Mouse (Mus musculus): ENCODE measurements around the gene Gm10382. TPM values are rescaled to one million over a fixed set of nuclear protein-coding genes. Genes with fewer than 3 reads are reported as not detected.

Gm10382 gene
- polyA plus RNA-seq, 1 experiment = 0.53 TPM

DNA sequence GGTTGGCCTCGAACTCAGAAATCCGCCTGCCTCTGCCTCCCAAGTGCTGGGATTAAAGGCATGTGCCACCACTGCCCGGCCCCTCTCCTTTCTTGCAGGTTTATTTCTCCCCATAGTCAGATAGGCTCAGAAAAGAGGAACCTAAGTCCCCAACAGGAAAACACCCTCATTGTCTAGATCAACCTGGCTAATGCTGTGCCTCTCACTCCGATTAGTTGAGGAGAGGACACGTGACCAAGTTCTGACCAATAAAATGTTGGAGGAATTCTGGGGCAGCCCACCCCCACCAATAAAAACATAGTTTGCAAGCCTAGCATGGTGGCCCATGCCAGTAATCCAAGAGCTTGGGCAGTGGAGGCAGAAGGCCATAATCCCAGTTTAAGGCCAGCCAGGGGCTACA lies 37.2 kb upstream of the Gm10382 start:
- H3K27me3 ChIP-seq (replicated peaks) = peaks cover 32% of the 10 kb centered on the region
- TF ChIP-seq FLI1 (IDR thresholded peaks at IDR 0.05; ENCODE audit: low read length) = no peak
- TF ChIP-seq GATA1 (IDR thresholded peaks at IDR 0.05; ENCODE audit: borderline replicate concordance, low read length) = no peak
- H3K4me1 ChIP-seq = peaks cover 63% of the 10 kb centered on the region
- no peaks in the 10 kb centered on the region for H3K36me3 ChIP-seq (replicated peaks; ENCODE audit: low read length)
- peaks cover 16% of the 10 kb centered on the region for H3K9me3 ChIP-seq
- H3K4me3 ChIP-seq (replicated peaks) = no peak overlapping the region

DNA sequence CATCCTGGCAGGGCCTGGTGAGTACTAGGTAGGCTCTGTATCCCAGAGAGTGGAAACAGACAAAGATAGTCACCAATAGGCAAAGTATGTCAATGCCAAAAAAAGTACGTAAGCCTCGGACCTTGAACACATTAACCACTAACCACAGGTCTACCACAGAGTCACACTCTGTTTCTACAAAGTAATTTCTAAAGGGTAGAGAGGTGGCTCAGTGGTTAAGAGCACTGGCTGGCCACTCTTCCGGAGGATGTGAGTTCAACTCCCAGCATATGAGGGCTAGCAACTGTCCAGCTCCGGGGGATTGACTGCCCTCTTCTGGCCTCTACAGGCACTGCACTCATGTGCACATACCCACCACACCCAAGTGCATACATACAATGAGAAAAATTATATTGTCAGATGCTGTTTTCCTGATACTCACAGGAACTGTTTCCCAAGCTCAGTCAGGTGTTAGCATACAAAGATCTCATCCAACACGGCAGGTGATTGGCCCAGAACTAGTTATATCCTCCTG lies 36.3 kb upstream of the Gm10382 start:
- no peak overlapping the region for H3K4me3 ChIP-seq (replicated peaks)
- H3K9me3 ChIP-seq = peaks cover 16% of the 10 kb centered on the region
- no peaks in the 10 kb centered on the region for H3K36me3 ChIP-seq (replicated peaks; ENCODE audit: low read length)
- TF ChIP-seq GATA1 (IDR thresholded peaks at IDR 0.05; ENCODE audit: borderline replicate concordance, low read length) (no peak), FLI1 (IDR thresholded peaks at IDR 0.05; ENCODE audit: low read length) (no peak)
- H3K27me3 ChIP-seq (replicated peaks) = peaks cover 32% of the 10 kb centered on the region
- peaks cover 63% of the 10 kb centered on the region for H3K4me1 ChIP-seq

DNA sequence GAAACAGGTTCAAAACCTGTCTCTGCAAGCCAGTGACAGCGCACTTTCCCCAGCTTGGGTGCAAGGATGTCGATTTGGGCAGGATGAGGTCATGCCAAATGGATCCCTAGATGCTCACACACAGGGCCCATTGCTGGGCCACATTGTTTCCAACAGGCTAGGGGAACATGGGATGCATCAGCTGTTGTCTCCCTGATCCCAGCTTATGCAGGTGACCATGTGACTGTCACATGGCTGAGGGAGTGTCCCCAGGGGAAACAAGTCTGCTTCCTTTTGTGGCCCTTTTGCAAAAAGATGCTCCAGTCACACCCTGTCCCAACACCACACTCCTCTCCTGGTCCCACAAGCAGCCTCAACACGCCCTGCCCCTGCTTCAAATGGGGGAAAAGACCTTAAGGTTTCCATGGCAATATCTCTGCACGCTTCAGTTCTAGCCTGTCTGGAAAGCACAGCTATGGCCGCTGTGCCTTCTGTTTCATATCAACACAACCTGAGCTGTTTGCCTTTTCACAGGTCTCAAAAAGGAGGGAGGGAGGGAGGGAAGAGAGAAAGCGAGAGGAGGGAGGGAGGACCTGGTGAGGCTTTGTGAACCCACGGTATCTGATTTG lies 34.1 kb upstream of the Gm10382 start:
- Histone ChIP-seq H3K4me1 (peaks cover 48% of the 10 kb centered on the region), H3K4me3 (replicated peaks) (no peak overlapping the region), H3K27me3 (replicated peaks) (peaks cover 30% of the 10 kb centered on the region), H3K9me3 (peaks cover 21% of the 10 kb centered on the region), H3K36me3 (replicated peaks; ENCODE audit: low read length) (no peaks in the 10 kb centered on the region)
- TF ChIP-seq GATA1 (IDR thresholded peaks at IDR 0.05; ENCODE audit: borderline replicate concordance, low read length) (no peak), FLI1 (IDR thresholded peaks at IDR 0.05; ENCODE audit: low read length) (no peak)

DNA sequence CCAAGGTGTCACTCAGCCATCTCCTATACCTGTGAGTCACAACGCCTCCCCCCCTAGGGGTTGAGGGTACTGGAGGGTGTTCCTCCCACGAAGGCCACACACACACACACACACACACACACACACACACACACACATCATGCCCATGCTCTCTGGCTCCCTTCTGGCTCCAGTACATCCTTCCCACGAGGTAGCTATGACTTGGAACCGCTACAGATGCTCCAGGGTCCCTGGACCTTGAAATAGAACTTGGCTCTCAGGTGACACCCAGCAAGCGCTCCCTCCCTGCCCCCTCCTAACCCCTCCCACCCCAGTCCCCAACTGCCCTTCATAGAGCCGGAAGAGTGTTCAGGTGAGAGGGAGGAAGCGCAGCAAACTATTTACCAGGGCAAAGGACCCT lies 33.5 kb upstream of the Gm10382 start:
- no peak for TF ChIP-seq FLI1 (IDR thresholded peaks at IDR 0.05; ENCODE audit: low read length)
- TF ChIP-seq GATA1 (IDR thresholded peaks at IDR 0.05; ENCODE audit: borderline replicate concordance, low read length) = no peak
- Histone ChIP-seq H3K9me3 (peaks cover 21% of the 10 kb centered on the region), H3K4me3 (replicated peaks) (no peak overlapping the region), H3K36me3 (replicated peaks; ENCODE audit: low read length) (no peaks in the 10 kb centered on the region), H3K4me1 (peaks cover 47% of the 10 kb centered on the region), H3K27me3 (replicated peaks) (peaks cover 30% of the 10 kb centered on the region)

DNA sequence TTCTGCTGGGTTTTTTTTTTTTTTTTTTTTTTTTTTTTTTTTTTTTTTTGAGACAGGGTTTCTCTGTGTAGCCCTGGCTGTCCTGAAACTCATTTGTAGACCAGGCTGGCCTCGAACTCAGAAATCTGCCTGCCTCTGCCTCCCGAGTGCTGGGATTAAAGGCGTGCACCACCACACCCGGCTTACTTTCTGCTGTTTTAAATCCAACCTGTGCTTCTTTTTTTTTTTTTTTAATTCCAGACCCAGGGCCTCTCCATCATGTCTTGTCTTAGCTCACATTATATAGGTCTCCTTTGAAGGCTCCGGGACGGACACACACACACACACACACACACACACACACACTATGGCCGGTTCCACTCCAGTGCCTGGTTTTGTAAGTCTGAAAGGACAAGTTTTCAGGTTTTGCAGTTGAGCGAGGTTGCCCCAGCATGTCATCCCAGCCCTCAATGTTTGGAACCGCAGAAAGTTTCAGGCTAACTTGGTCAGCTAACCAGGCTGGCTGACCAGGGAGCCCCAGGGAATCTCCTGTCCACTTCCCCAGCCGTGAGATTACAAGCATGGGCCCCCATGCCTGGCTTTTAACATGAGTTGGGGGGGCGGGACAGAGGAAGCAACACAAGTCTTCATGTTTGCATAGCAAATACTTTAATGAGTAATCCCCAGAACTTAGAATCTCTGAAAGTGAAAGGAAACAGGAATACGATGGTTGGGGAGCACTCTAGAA lies 31.4 kb upstream of the Gm10382 start:
- Histone ChIP-seq H3K27me3 (replicated peaks) (peaks cover 34% of the 10 kb centered on the region), H3K4me1 (peaks cover 34% of the 10 kb centered on the region), H3K36me3 (replicated peaks; ENCODE audit: low read length) (no peaks in the 10 kb centered on the region), H3K4me3 (replicated peaks) (peak overlapping the region; percentile 89), H3K9me3 (peaks cover 25% of the 10 kb centered on the region)
- TF ChIP-seq GATA1 (IDR thresholded peaks at IDR 0.05; ENCODE audit: borderline replicate concordance, low read length) (no peak), FLI1 (IDR thresholded peaks at IDR 0.05; ENCODE audit: low read length) (no peak)

DNA sequence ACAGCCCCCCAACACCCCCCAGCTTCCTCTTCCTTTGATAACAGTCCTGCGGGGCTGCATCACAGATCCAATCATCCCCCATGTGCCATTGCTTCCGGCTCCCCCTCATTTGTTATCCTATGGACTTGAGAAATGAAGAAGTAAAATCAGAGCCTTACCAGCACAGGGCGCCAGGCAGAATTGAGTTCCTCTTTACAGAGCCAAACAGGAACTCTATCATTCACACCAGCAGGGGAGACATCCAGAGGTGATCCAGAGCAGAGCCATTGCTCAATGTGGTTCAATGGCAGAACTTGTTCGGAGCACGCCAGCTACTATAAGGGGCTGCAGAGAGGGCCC lies 30.9 kb upstream of the Gm10382 start:
- Histone ChIP-seq H3K36me3 (replicated peaks; ENCODE audit: low read length) (no peaks in the 10 kb centered on the region), H3K4me3 (replicated peaks) (peak overlapping the region; percentile 89), H3K4me1 (peaks cover 31% of the 10 kb centered on the region), H3K9me3 (peaks cover 19% of the 10 kb centered on the region), H3K27me3 (replicated peaks) (peaks cover 36% of the 10 kb centered on the region)
- TF ChIP-seq GATA1 (IDR thresholded peaks at IDR 0.05; ENCODE audit: borderline replicate concordance, low read length) = no peak
- no peak for TF ChIP-seq FLI1 (IDR thresholded peaks at IDR 0.05; ENCODE audit: low read length)

DNA sequence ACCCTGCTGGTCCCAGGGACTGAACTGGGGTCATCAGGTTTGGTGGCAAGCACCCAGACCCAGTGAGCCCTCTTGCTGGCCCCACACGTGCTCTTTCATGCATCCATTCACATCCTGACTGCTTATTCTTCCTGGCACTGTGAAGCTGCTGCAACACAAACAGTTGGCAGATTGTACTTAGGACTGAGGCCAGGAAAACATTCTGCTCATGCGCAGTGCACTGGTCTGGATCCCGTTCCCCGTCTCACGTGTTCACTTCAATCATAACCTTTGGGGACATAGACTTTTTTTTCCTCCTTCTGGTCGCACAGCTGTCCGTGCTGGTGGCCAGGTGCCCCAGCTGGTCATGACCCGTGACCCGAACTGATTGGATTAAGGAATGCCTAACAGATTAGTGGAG lies 28.6 kb upstream of the Gm10382 start:
- Histone ChIP-seq H3K36me3 (replicated peaks; ENCODE audit: low read length) (no peaks in the 10 kb centered on the region), H3K9me3 (peaks cover 22% of the 10 kb centered on the region)
- TF ChIP-seq FLI1 (IDR thresholded peaks at IDR 0.05; ENCODE audit: low read length) = no peak
- TF ChIP-seq GATA1 (IDR thresholded peaks at IDR 0.05; ENCODE audit: borderline replicate concordance, low read length) = no peak

DNA sequence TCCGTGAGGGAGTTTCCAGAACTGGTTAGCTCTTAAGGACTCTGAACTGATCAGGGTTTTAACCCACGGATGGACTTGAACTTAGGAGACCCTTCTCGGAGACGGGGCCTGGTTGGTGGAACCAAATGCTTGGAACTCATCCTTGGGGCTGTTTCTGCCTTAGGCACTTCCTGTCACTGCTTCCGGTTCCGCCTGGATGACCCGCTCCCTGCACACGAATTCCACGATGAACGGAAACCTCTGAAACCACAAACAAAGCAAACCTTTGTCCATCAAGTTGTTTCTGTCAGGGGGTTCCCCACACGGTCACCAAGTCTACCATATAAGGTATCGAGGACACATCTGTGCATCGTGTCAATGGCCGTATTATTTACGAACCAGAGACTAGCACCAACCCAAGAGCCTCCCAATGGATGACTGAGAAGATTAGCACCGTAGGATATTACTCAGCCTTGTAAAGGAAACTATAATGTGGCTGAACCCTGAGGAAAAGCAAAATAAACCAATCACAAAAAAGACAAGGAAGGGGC lies 28.1 kb upstream of the Gm10382 start:
- Histone ChIP-seq H3K36me3 (replicated peaks; ENCODE audit: low read length) (no peaks in the 10 kb centered on the region), H3K9me3 (peaks cover 22% of the 10 kb centered on the region), H3K4me1 (peaks cover 30% of the 10 kb centered on the region), H3K27me3 (replicated peaks) (peaks cover 29% of the 10 kb centered on the region), H3K4me3 (replicated peaks) (no peak overlapping the region)
- TF ChIP-seq FLI1 (IDR thresholded peaks at IDR 0.05; ENCODE audit: low read length) (no peak), GATA1 (IDR thresholded peaks at IDR 0.05; ENCODE audit: borderline replicate concordance, low read length) (no peak)

More for the DNA sequence above, 28.6 kb upstream of the Gm10382 start:
- Histone ChIP-seq H3K27me3 (replicated peaks) (peaks cover 34% of the 10 kb centered on the region), H3K4me1 (peaks cover 31% of the 10 kb centered on the region), H3K4me3 (replicated peaks) (no peak overlapping the region)

DNA sequence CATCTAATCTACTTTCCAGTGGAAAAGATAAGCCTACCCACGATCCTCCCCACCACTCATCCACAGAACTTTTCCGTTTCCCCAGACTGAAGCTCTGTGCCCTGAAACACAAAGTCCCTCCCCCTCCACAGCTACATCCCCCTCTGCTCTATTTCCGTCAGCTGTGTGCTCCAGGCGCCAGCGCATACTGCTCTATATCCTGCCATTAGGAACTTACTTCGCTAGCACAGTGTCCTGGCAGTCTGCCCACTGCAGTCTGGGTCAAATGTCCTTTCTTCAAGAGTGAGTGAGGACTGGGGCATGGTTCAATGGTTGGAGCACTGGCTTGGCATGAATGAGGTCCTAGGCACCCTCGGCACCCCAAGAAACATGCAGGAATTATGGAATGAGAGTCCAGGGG lies 25.2 kb upstream of the Gm10382 start:
- Histone ChIP-seq H3K9me3 (peaks cover 21% of the 10 kb centered on the region), H3K27me3 (replicated peaks) (peaks cover 27% of the 10 kb centered on the region), H3K4me1 (peaks cover 29% of the 10 kb centered on the region), H3K4me3 (replicated peaks) (no peak overlapping the region), H3K36me3 (replicated peaks; ENCODE audit: low read length) (no peaks in the 10 kb centered on the region)
- no peak for TF ChIP-seq FLI1 (IDR thresholded peaks at IDR 0.05; ENCODE audit: low read length)
- TF ChIP-seq GATA1 (IDR thresholded peaks at IDR 0.05; ENCODE audit: borderline replicate concordance, low read length) = no peak

DNA sequence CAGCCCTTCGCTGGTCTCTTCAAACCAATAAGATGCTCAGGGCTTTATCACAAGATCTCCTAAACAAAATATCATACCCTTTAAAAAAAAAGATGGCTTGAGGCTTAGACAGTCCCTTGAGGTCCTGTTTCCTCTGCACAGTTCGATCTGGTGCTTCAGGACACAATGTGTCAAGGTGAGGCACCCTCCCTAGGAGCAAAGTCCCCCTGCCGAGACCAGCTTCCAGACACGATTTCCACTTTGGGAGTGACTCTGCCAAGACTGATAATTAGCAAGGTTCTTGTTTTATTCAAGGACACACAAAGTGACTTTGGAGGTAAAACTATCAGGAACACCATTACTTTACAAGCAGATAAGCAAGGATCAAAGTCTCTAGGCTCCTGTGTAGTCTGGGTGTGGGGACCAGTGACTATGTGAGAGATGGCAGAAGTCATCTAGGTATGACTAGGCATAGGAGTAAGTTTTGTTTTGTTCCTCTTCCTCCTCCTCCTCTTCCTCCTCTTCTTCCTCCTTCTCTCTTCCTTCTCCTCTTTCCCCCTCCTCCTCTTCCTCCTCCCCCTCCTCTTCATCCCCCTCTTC lies 24.2 kb upstream of the Gm10382 start:
- H3K27me3 ChIP-seq (replicated peaks) = peaks cover 25% of the 10 kb centered on the region
- TF ChIP-seq FLI1 (IDR thresholded peaks at IDR 0.05; ENCODE audit: low read length) (no peak), GATA1 (IDR thresholded peaks at IDR 0.05; ENCODE audit: borderline replicate concordance, low read length) (no peak)
- H3K36me3 ChIP-seq (replicated peaks; ENCODE audit: low read length) = no peaks in the 10 kb centered on the region
- no peak overlapping the region for H3K4me3 ChIP-seq (replicated peaks)
- H3K4me1 ChIP-seq = peaks cover 35% of the 10 kb centered on the region
- peaks cover 16% of the 10 kb centered on the region for H3K9me3 ChIP-seq
